Mouse (Mus musculus): ENCODE results near the gene Eif3a. TPM values are rescaled to one million over a fixed set of nuclear protein-coding genes. Genes with fewer than 3 reads are reported as not detected.

The Eif3a gene
- polyA plus RNA-seq, 1 experiment from 2014 or later, result 137 TPM

Small RNAs within 50 kb of the gene (microRNA-seq; reads per million reads assigned to microRNA genes)
- gene mmu-mir-3084-1, result not detected

Other genes starting within 250 kb of the Eif3a start
- 33.3 and 34.1 TPM in 2 replicates for gene Cacul1, start 209.6 kb downstream of the Eif3a start, polyA plus RNA-seq (2016; fragmentation: Nextera tagmentation; extraction: Ambion mirVana)
- 7.4 and 7.8 TPM in 2 replicates for gene Nanos1, start 34.7 kb downstream of the Eif3a start, polyA plus RNA-seq (2016; fragmentation: Nextera tagmentation; extraction: Ambion mirVana)
- 35.5 and 39.4 TPM in 2 replicates for gene Fam45a, start 20.9 kb upstream of the Eif3a start, polyA plus RNA-seq (2016; fragmentation: Nextera tagmentation; extraction: Ambion mirVana)
- gene Sfxn4, start 70.8 kb upstream of the Eif3a start, polyA plus RNA-seq (2016; fragmentation: Nextera tagmentation; extraction: Ambion mirVana), result 9.8 and 12.5 TPM in 2 replicates
- gene Prdx3, start 83.9 kb upstream of the Eif3a start, polyA plus RNA-seq (2016; fragmentation: Nextera tagmentation; extraction: Ambion mirVana), result 84.8 and 88.9 TPM in 2 replicates
- 2.0 and 2.4 TPM in 2 replicates for gene Grk5, start 99.1 kb upstream of the Eif3a start, polyA plus RNA-seq (2016; fragmentation: Nextera tagmentation; extraction: Ambion mirVana)

Data from forebrain, embryonic 12.5 days (tissue).